Mouse (Mus musculus) left cerebral cortex, postnatal 4 days (tissue): ENCODE measurements around the gene Tcp10b. TPM values are rescaled to one million over a fixed set of nuclear protein-coding genes. Genes with fewer than 3 reads are reported as not detected.
"Not testable (repeated sequence)": the region's sequence is repeated elsewhere in the genome, so short reads cannot be mapped to it uniquely, and the experiment has no call there.

Source experiments
- DNase-seq: peaks from one replicate; pipeline ENCODE4 v3.0.0-alpha.2; 2022
- intact Hi-C: fragments of 180-260 bp; cut with DNase I; formaldehyde crosslinking; loops from one replicate; pipeline ENCODE4 v1.15.1; 2025
- total RNA-seq, 2 experiments: library from RNA; stranded (reverse); gene quantifications; 2 replicates each; pipeline ENCODE4 v1.2.3; 2021

Gene Tcp10b
- total RNA-seq = under 1 TPM; 0.42 to 0.60 TPM

DNA sequence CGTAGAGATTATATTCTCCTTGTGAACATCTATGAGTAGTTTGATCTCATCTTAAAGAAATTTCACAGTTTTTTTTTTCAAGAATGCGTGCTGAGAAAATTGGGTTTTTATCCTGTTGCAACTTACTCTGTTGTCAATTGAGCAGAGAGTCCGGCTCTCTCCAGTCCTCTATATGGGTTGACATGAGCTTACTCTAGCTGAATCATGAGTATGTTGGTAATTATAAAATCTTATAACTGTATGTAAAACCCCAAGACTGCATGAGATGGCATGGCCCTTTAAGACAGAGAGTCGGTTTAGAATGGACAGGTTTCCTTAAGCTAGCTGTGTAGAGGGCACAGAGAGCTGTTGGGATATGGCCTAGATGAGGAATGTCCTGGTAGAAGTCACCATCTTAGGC is at the start of gene Tcp10b:
Gene Tcp10b, plus strand, starts transcription at position 301 of the 400 bp plus-strand sequence.
- intact Hi-C loops = not testable (repeated sequence)

DNA sequence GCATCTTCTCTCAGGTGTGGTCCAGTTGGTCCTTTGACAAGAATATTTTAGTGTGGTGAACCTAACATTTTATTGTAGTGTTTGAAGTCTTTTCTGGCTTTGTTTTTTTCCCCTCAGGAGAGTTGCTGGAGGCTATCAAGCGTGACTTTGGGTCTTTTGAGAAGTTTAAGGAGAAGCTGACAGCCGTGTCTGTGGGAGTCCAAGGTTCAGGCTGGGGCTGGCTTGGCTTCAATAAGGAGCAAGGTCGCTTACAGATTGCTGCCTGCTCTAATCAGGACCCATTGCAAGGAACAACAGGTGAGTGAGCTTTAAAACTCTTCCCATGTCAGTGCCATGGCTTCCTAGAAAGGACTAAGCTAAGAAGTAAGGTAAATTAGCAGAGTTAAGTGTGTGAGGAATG is 47.6 kb upstream of the Tcp10b start:
- intact Hi-C loops = no loop called here
- no peak for DNase-seq

More for the DNA sequence above, at the start of gene Tcp10b:
- DNase-seq = not testable (repeated sequence)

- DNase-seq, intact Hi-C loops: not testable (repeated sequence)
Measured at GRCm38 (mm10) chr17:13036627-13037192, 24.2 kb upstream of the Tcp10b start.

- intact Hi-C loops = not testable (repeated sequence)
- peak; percentile 41 for DNase-seq
Measured at GRCm38 (mm10) chr17:13043846-13044673, 16.8 kb upstream of the Tcp10b start.

- DNase-seq, intact Hi-C loops: not testable (repeated sequence)
Measured at GRCm38 (mm10) chr17:13052124-13052813, 8.6 kb upstream of the Tcp10b start, which contains the start of gene Gpr31b. Gene Gpr31b (minus strand): TSS chr17:13052296.

- intact Hi-C loops = not testable (repeated sequence)
Measured at GRCm38 (mm10) chr17:13062882-13063281, 2.0 kb downstream of the Tcp10b start.

GRCm38 (mm10) chr17:13067864-13068385 is 7.0 kb downstream of the Tcp10b start:
- intact Hi-C loops, DNase-seq: not testable (repeated sequence)

More at GRCm38 (mm10) chr17:13062882-13063281, 2.0 kb downstream of the Tcp10b start:
- not testable (repeated sequence) for DNase-seq

DNA sequence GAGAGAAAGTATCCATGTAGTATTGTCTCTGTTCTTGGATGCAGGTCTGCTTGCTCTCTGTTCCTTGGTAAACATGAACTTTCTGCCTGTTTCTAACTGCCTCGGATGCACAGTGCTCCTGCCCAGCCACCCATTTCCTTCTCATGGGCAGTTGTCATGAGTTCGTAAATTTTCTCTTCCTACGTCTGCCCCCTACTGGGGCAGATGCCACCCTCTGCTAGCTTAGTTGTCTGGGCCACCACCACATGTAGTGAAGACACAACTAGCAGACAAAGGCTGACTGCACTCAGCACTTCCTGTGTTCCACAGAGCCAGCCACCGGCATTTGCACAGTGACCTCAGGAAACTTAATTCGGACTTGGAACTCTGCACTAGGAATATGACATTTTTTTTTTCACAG is 8.3 kb downstream of the Tcp10b start:
- intact Hi-C loops, DNase-seq: not testable (repeated sequence)

- intact Hi-C loops, DNase-seq: not testable (repeated sequence)
Measured at GRCm38 (mm10) chr17:13091510-13091909, 30.6 kb downstream of the Tcp10b start.

- intact Hi-C loops, DNase-seq: not testable (repeated sequence)
Measured at GRCm38 (mm10) chr17:13092100-13092764, 31.3 kb downstream of the Tcp10b start.

DNA sequence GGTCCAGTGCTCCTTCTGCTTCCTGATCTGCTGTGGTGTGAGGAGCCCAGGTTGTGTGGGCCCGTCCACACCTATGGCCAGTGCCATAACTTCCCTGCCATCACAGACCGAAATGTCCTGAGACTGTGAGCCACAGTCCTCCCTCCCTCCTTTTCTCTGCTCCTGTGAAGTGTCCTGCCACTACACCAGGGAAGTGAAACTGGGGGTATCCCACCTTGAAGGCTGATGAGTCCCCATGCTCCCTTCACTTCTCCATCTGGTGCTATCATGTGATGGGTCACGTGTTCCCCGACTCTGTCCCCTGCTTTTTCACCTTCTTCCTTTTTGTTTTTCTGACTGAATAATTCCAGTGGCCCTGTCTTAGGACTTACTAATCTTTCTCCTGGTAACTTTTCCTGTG is 32.1 kb downstream of the Tcp10b start:
- intact Hi-C loops = not testable (repeated sequence)

GRCm38 (mm10) chr17:13106563-13106962 is 45.7 kb downstream of the Tcp10b start:
- DNase-seq = peak; percentile 81
- intact Hi-C loops = not testable (repeated sequence)

More for the DNA sequence above, 32.1 kb downstream of the Tcp10b start:
- DNase-seq = not testable (repeated sequence)

GRCm38 (mm10) chr17:13112504-13113291 is 51.8 kb downstream of the Tcp10b start:
- DNase-seq, intact Hi-C loops: not testable (repeated sequence)

GRCm38 (mm10) chr17:13123308-13124038 is 62.6 kb downstream of the Tcp10b start:
- DNase-seq, intact Hi-C loops: not testable (repeated sequence)

DNA sequence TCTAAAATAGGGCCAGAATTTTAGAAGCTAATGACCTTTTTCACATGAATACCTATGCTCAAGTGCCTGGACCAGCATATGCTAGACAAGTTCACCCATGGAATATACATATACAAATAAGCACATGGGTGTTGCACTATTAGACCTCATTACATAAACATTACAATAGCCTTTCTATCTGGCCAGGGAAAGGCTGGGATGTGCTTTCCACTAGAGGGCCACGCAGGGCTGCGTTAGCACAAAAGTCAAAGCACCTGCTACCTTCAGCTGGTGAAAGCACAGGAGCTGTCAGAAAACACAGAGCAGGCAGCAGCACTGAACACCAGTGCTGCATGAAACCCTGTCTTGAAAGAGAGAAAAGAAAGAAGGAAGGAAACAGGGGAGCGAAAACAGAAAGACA is 63.3 kb downstream of the Tcp10b start:
- intact Hi-C loops, DNase-seq: not testable (repeated sequence)

- DNase-seq, intact Hi-C loops: not testable (repeated sequence)
Measured at GRCm38 (mm10) chr17:13129324-13129723, 68.4 kb downstream of the Tcp10b start.

DNA sequence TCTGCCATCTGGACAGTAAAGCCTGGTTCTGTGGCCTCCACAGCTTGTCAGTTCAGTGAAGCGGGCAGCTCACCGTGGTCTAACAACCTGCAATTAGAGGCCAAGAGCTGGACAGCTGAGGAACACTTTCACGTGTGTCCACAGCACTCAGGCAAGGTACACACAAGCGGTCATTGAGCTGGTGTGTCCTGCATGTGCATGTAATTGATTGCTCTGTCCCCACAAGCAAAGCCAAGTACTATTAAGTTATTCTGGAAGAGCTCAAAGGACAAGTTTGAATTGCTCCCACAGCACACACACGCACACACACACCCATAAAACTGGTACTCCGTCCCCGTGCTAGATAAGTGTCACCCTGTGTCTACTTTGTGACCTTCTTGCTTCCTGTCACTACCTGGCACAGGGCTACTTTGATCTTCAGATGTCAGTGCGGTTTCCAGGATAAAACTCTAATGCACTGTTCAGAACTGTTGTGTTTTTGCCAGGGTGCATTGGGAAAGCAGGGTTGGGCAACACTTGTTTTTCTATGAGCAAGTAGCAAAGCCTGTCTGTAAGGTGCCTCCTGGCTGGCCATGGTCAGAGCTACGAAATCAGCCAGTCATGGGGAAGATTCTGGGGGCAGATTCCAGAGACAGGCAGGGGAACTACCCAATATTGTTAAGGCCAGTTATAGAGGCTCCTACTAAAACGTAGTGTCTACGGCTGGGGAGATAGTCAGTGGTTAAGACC is 69.0 kb downstream of the Tcp10b start:
- DNase-seq, intact Hi-C loops: not testable (repeated sequence)

DNA sequence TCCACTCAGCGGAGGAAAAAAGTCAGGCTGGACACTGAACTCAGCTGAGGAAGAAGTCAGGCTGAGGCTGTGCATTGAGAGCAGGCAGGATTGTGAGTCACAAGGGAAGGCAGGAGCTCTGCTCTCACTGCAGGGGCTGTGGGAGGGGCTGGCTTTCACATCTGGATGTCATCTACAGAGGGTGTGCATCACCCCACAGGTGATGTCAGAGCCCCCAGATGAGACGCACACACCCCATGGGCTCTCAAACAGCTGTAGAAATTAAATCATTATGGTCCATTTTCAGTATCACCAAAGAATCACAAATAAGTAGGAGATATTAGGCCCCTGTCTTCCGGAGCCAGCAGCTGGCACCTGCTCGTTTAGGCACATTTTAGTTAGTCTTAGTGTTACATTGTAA is 70.8 kb downstream of the Tcp10b start, which contains the start of gene Unc93a:
Gene Unc93a, minus strand, starts transcription at position 101 of the 400 bp plus-strand sequence.
- DNase-seq, intact Hi-C loops: not testable (repeated sequence)
